Mouse (Mus musculus) gastrocnemius, adult 18-20 months (tissue): ENCODE results near the gene Asb17. TPM values are rescaled to one million over a fixed set of nuclear protein-coding genes. Genes with fewer than 3 reads are reported as not detected.
A peak's percentile ranks its signal among the peaks of the same experiment; 100 is the strongest.
"Not testable (repeated sequence)": the region's sequence is repeated elsewhere in the genome, so short reads cannot be mapped to it uniquely, and the experiment has no call there.

Experiments
- DNase-seq: peaks from one replicate; pipeline ENCODE4 v3.0.0; 2021; ENCODE audit warnings: low spot score
- total RNA-seq, 2 experiments: library from RNA; stranded (reverse); gene quantifications; 2 replicates each; pipeline ENCODE4 v1.2.3; 2021

Asb17 gene
- total RNA-seq, 2 experiments from 2014 or later: not detected

DNA sequence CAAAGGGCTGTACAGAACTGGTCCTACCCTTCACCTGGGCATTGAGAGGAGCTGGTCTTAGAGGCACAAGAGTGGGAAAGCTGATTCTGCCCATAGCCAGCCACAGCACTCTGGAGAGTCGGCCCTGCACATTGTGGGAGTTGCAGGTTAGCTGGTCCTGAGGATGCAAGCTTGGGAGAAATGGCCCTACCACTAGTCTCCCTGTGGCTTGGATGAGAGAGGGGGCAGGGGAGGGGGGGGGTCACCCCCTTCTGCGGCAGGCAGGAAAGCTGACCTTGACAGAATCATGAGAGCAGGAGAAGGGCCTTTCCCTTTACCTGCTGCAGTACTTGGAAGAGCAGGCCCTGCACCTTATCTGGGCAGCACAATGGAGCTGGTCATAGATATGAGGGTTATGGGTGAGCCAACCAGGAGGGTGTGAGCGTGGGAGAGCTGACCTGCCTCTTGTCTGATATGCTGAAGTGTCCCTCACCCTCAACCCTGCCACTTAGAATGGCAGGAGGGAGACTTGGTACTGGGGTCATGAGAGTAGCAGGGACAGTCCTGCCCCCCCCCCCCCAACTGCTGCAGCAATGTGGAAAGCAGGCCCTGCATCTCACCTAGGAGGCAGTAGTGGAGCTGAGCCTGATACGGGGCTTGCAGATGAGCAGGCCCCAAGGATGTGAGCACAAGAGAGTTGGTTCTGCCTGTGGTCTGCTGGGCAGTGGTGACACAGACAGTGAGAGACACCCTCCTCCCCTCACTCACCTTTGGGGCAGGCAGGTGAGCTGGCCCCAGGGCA, 11.9 kb upstream of the Asb17 start:
- DNase-seq: no peak

DNA sequence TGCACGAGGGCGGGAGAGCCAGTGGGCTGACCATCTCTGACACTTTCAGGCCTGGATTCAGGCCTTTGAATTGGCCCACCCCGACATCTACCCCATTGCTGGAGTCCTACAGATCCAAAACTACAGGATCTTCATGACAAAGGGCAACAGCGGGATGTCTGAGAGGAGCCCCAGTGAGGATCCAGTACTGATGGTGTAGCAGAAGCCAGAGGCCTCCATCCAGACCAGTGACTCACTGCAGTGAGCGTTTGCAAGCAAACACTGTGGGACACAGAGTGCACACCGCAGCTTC, 11.4 kb upstream of the Asb17 start:
- no peak for DNase-seq

DNA sequence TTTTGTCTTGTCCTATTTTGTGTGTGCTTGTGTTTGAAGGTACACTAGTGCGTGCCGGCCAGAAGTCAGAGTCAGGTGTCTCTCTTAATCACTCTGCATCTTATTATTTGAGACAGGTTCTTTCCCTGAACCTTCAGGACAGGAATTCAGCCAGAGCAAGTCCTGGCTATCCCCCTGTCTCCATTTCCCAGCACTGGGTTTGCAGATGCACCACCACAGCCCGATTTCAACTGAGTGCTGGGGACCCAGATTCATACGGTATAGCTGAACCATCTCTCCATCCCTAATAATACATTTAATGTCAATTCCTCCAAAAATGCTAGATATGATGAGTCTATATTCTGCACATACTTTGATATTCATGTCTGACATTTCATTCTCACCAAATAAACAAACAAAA, 9.9 kb upstream of the Asb17 start:
- DNase-seq: no peak

DNA sequence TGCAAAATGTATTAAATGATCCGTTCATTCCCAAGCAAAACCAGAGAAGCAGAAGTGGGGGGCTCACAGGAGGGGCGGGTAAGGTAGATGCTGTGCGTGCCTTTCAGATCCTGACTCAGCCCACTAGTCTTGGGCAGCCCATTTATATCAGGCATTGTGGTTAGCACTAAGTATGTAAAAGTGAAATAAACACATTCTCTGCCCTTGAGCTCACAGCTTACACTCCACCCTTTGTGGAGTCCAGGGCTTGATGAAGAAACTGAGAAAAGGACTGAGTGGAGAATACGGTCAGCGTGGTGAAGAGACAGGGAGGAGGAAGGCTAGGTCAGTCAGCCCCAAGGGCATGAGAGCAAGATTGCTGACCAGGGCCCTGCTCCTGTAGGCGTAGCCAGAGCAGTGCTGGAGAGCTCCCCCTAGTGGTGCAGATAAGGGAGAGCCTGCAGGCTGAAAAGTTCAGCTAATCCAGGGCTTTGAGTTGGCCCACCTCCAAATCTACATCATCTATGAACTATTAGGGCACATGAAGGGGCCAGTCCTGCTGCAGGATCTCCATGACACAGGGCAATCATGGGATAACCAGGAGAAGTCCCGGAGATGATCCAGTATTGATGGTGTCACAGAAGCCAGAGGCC, 8.4 kb upstream of the Asb17 start:
- DNase-seq: peak; percentile 51

DNA sequence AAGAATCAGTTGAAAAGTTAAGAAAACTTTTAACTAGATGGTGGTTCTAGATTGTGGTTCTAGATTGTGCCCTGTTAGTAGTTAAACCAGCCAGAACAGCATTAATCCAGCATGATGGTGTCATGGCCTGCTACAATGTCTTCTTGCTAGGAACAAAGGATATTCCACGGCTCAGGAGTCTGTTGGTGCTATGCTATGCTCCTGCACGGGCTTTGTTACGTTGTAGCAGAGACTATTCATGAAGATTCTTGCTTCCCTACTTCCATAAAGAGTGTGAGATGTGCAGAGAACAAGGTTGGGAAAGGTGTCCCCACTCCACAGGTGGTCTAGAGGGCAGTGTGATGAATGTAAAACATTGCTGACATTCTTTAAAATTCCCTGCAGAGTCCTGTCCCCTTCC, 7.7 kb upstream of the Asb17 start:
- no peak for DNase-seq

DNA sequence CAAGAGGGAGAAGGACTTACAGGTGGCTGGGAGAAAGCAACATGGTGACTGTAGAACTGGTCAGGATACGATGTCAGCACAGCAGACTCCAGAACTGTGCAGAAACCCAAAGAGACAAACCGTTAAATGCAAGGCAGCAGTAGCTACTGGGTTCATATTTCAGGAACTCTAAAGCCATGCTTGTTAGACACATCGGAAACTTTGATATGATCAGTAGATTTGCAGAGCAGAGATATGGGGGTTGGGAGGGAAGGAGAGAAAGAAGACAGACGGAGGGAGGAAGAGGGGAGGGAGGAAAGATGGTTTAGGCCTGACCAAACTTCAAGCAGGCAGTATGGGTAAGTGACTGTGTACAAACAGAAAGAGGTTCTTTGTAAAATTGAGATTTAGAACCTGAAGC, 6.4 kb upstream of the Asb17 start:
- no peak for DNase-seq

DNA sequence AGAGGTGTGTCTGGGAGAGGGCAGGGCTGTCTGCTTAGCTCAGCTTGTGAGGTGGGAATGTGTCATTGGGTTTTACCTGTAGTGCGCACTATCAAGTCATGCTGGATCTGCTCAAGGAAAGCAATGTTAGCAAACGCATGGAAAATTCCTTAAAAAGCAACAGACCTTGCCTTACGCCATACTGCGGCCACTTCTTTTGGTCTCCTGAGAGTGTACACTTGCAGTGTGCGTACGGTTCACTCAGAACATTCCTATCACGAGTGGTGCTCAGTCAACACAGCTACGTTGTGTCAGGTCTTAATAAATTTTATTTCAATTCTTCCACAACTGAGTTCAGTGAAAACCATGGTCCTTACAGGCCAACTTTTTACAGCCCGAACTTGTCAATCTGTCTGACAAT, 748 bp downstream of the Asb17 start:
- DNase-seq: no peak

DNA sequence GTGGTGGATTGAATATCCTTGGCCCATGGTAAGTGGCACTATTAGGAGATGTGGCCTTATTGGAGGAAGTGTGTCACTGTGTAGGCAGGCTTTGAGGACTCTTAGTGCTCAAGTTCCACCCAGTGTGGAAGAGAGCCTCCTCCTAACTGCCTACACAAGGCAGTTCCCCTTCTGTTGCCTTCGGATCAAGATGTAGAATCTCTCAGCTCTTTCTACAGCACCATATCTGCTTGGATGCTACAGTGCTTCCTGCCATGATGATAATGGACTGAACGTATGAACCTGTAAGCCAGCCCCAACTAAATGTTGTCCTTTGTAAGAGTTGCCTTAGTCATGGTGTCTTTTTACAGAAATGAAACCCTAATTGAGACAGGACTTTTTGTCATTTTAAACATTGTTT, 1.5 kb downstream of the Asb17 start:
- DNase-seq: no peak

DNA sequence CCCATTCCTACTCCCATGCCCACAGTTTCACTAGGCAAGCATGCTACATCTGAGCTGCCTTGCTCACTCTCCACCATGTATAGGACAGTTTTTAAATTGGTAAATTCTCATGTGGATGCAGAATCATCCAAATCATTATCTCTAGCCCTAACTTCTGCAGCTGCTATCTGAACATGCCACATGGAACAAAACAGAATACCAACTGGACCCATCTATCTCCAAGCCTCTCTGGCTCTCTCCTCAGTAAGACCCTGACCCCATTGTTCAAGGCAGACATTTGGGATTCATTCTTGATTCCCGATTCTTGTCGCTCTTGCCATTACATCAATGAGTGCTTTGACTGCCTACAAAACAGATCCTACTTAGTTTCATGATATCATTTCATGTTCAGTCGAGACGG, 2.1 kb downstream of the Asb17 start:
- DNase-seq: no peak

DNA sequence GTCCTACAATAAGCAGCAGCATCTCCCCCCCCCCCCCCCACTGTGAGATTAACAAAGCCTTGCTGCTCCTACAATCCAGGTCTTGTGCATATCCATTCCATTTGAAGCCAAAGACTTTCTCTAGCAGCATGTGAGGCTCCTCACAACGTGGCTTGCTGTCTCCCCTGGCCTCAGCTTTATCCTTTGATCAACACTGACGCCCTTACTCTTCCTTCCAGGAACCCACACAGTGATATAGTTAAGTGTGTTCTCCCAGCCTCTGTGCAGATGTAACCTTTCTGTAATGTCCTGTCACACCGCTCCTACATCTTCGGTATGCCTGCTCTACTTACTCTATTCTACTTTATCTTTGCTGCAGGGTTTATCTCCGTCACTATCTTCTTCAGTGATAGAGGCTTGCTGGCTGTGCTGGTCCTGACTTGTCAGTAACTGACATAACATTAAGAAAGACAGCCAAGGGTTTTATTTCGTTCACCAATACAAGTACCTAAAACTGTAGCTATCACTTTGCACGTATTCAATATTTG, 3.3 kb downstream of the Asb17 start:
- DNase-seq: no peak

DNA sequence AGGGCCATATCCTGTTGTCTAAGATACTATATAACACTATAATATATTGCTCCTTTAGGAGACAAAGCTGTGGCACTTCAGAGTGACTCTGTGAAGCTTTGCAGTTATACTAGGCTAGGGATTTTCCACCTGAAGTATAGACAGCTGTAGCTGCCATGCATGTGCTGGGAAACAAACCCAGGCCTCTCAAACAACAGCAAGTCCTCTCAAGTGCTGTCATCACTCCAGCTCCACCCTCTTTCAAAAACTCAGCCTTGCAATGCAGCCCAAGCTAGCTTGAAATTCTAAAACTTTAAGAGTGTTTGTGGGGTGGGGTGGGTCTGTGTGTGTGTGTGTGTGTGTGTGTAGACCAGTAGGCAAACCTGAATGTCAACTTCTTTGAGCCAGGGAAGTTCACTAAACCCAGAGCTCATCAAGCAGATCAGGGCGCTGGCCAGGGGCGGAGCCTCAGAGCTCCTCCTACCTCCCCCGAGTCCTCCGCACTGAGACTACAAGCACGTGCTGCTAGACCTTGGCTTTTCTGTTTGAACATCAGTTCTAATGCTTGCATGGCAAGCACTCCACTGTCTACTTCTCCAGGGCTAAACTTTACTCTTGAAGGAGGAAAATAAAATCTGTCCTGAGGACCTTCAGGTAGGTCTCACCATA, 5.5 kb downstream of the Asb17 start:
- no peak for DNase-seq

DNA sequence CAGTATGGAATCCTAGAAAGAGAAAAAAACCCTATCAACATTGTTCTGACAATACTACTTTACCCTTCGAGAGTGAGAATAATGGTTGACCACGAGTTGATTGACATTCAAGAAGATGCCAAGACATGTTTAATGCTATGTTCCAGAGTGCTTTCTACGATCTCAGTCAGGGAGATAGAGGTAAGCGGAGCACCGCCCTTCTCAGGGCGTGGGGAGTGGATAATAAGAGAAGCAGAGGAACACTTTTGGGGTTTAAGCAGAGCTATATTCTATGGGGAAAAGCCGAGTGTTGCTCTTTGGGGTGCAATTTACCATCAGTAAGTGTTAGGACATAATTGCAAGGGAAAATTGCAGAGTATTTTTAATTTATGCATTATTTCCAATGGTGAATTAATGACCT, 6.8 kb downstream of the Asb17 start:
- DNase-seq: no peak

DNA sequence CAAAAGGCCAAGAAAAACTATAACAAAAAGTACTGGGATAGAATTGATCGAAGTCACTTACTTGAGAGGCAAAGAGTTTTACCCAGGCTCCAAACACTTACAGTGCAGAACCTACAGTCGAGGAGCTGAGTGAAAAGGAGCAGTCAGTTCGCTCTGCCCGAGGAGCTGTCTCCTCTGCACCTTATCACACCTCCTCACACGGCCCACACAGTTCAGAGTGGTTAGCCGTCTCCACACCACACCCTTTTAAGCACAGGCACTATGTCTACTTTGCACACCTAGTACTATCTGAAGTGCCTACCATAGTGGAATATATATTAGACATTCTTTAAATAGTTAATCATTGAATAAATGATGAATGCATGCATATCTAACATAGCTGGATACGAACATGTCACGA, 8.3 kb downstream of the Asb17 start:
- no peak for DNase-seq

DNA sequence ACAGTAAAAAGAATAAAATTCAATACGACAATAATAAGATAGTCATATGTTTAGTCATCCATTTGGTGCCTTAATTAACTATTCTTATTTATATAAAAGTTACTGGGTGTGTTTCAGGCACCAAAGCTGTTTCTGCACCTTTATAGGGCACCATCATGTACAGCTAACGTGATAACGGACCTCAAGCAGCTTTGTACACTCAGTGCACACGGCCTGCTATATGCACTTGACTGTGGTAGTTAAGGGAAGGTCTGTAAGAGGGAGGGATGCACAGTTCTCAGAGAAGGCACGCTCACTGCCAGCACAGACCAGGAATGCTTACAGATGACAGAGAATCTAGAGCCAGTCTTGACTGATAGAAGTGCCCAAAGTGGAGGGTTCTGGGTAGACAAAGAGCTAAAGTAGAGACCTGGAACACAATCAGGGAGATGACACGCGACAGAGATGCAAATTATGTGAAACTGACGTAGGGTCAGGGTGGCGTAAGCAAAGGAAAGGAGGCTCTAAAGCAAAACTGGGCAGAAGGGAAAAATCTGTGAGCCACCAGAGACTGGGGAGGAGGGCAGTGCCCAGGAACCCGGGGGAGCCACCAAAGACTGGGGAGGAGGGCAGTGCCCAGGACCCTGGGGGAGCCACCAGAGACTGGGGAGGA, 14.5 kb downstream of the Asb17 start:
- DNase-seq: no peak

DNA sequence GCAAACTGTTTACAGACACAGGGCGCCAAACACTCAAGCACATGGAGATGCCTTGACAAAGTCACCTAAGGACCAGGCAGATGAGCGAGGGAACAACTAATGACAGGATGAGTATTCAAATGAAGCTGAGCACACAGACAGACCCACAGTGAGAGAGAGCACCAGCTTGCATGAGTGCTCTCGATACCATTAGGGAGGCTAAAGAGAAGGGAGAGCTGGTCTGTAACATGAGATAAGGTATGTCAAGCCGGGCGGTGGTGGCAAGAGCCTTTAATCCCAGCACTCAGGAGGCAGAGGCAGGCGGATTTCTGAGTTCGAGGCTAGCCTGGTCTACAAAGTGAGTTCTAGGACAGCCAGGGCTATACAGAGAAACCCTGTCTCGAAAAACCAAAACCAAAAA, 16.4 kb downstream of the Asb17 start:
- not testable (repeated sequence) for DNase-seq

DNA sequence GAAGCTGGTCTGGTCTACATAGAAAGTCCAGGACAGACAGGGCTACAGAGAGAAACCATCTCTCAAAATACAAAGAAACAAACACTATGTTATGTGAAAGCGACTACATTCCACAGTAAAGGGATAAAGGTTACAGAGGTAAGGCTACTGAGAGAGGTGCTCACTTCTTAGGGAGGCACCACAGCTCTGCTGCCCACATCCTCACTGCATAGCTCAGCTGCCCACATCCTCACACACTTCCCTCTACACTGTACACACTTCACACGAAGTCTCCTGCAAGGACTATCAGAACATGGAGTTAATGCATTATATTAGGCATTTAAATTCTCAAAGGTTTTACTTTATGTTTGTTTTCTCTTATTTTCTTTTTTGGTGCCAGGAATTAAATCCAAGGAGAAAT, 19.8 kb downstream of the Asb17 start:
- no peak for DNase-seq

DNA sequence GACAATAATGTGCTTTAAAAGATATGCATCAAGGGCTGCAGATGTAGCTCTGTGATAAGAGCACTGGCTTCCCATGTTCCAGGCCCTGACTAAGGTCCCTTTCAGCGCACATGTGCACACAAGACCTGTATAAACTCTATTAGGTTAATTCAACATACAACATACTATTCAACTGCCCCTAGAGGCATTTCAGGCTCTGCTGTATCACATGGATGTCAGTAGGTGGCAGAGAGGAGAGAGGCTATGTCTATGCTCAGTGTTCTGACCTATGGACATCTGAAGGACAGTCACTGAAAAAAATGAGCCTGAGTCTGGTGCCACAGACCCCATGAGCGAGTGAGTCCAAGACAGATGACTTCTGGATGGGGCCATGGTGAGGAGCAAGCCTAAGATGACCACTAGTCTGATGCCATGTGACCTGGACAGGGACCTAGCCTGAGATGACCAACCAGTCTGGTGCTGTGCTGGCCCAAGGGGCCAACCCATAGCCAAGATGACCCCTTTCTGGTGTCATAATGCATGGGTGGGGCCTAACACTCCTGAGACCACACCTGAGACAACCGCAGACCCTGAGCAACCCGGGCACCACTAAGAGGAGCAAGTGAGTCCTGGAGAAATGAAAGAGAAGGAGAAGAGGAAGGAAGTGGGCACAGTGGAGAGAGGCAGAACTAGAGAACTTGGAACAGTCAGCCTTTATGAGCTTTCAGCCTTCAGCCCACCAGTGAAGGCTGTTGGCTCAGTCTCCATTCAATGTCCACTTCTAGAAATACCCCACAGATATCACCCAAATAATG, 20.8 kb downstream of the Asb17 start:
- no peak for DNase-seq

DNA sequence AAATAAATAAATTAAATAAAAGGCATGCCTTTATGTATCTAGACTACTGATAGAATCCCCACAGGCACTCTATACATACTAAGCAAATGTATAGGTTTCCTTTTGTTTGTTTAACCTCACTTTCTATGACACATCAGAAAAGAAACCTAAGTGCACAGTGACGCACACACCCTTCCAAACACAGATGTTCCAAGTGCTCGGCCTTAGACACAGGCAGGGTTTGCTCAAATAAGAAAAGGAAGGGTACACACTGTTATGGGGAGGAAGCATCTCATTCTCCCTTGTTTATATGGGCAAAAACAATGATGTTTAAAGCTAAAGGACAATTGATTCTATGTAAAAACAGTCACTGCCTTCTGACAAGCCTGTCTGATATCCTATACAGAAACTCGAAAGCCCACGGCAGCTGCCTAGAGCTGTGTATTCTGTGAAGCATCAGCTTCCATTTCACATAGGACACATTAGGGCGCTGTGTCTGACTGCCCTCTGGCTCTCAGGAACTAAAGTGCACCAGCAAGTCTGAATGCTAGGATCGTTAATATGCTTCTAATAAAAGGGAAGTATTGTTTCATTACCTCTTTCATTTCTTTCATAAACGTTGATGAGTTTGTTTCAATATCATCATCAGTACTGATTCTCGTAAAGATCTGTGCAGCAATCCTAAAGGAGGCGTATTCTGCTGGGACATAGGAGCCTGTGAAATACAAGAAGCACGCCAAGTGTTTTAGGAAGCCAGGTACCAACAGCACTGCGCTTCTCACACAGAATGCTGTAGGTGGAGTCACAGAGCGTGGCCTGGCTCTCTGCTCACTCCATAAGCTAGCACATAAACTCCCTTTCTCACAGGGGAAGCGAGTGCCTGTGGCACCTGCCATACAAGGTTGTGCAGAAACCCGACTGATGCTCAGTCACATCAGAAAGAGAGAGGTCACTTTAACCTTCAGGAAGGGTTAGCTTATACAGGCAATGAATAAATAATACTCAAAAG, 23.4 kb downstream of the Asb17 start:
- no peak for DNase-seq

DNA sequence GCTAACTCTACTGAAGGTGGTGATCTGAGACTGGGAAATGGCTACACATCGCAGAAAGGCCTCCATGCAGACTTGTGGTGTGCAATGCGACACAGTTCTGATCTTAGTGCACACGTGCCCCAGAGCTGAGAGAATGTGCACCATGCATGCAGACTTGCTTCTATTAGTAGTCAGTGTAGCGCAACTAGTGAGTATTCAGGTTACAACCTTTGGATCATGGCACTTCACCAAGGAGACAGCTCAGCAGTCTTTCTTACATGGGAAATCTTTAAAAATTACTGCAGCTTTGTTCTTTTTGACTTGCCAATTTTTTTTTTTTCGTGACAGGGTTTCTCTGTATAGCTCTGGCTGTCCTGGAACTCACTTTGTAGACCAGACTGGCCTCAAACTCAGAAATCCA, 27.4 kb downstream of the Asb17 start:
- DNase-seq: no peak

DNA sequence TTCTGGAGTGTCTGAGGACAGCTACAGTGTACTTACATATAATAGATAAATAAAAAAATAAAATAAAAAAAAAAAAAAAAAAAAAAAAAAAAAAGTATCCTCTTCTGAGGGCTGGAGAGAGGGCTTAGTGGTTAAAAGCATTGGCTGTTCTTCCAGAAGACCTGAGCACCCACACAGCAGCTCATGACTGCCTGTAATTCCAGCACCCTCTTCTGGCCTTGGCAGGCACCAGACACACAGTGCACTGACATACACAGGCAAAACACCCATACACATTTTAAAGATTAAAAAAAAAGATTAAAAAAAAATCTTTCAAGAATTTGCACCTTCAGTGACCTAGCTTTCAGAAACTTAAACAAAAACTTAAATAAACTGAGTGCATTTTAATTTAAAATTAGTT, 42.3 kb downstream of the Asb17 start:
- no peak for DNase-seq
